Mouse (Mus musculus) embryonic stem cell, embryonic (primary cell): Measurements from ENCODE around the gene Ddx60.

Source experiments
- CTCF ChIA-PET, 4 experiments: fragments of 300-600 bp in 2 of 4; fragments of 350-600 bp in 2 of 4; sonication (Branson Sonifier 250); formaldehyde crosslinking; loops; one replicate each; lab custom pipeline; 2022; ENCODE audit warnings: inconsistent platforms in 2 of 4; lab: Charles Lee
- POLR2A ChIA-PET, 4 experiments: fragments of 300-600 bp in 2 of 4; fragments of 350-600 bp in 2 of 4; sonication (Branson Sonifier 250); formaldehyde crosslinking; loops; one replicate each; lab custom pipeline; 2022; ENCODE audit warnings: antibody characterized with exemption in 4 of 4, inconsistent platforms in 1 of 4; lab: Charles Lee

The Ddx60 gene

DNA sequence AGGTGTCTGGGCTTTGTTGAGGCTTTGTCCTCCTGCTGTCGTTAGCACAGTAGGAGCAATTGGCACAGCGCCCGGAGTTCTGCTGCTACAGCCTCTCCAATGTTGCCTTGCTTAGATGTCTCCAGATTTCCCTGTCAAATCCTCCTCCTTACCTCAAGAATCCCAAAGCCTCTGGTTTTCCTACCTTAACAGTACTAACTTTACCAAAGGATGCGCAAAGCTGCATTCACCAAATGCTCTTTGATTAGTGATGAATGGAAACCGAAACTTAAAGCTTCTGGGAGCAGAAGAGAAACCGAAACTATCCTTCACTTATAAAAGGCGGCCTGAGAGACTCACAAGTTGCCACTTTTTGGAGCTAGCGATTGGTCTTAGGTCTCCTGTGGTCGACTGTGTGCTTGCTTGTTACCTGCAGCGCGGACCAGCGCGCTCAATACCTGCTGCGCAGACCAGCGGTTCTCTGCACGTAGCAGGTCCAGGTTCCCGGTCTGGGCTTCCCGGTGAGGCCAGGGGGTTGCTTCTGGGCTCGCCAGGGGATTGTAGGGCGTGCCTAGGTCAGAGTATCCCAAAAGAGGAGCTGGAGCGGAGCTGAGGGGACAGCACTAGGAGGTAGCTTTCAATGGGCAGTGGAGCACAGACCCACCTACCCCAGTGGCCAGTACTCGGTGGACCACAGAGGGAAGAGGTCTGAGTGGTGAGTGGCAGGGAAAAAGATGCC, at the start of gene Ddx60:
Ddx60 (plus strand) TSS at position 311 of the 718 bp plus-strand sequence.
- ChIA-PET CTCF (interaction anchor here in 3 of 4 experiments (0.5 to 0.6 kb wide), 3 partner anchors 12 to 167 kb away, joined by 3 to 8 read pairs (median 3); no protein-coding TSS in a partner anchor), POLR2A (interaction anchor here in 1 of 4 experiments (0.6 kb wide), 1 partner anchor 96 kb away, joined by 3 read pairs; no protein-coding TSS in a partner anchor)

DNA sequence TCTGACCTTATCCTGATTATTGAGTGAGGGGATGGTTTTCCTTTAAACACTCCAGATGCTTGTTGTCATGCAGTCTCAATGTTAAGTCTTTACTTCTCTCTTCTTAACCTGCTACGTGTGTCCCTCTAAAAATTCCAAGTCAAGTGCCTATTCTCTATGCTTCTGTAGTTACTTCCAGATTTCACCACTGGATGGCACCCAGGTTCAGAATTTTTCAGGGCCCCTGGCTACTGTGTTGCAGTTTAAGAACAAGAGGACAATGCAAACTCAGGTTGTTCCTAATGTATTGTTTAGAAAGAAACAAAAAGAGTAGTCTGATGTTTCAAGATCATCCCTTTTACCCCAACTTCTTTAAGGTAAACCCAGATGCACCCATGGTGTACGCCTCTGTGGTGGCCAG, 33.8 kb upstream of the Ddx60 start:
- POLR2A ChIA-PET = no interaction called here
- CTCF ChIA-PET = interaction anchor here in 1 of 4 experiments (0.6 to 1.3 kb wide), 2 partner anchors 153 kb away, joined by 4 to 5 read pairs; no protein-coding TSS in a partner anchor

DNA sequence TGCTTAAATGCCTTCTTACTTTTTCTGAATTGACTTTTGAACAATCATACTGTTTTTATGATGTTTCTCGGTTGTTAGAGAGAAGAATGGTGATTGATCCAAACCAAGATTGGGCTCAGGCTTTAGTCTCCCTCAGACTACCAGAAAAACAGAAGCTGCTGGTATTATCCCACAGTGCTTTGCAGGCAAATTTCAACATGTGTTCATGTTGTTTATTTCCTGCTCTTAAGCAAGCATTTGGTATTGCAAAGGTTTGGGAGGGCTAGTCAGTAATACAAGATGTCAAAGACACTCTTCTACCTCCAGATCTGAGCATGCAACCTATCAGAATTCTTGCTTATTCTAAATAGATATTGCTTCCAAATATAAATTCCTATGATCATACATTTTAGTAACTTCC, 31.1 kb upstream of the Ddx60 start:
- ChIA-PET POLR2A (no interaction called here), CTCF (no interaction called here)

DNA sequence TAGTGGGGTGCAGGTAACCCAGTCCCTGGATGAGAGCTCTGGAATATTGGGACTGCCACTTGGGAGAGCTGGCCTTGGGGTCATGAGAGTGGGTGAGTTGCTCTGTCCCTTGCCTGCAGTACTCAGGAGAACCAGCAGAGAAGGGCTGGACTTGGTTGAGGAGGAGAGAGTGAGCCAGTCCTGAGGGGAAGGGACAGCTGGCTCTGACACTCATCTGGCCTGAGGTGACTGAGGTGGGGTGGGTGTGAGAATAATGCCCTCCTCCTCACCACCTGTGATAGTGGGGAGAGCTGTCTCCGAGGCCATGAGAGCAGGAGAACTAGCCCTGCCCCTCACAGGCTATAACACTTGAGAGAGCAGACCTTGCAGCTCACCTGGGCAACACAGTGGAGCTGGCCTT, 30.5 kb upstream of the Ddx60 start:
- POLR2A ChIA-PET = no interaction called here

DNA sequence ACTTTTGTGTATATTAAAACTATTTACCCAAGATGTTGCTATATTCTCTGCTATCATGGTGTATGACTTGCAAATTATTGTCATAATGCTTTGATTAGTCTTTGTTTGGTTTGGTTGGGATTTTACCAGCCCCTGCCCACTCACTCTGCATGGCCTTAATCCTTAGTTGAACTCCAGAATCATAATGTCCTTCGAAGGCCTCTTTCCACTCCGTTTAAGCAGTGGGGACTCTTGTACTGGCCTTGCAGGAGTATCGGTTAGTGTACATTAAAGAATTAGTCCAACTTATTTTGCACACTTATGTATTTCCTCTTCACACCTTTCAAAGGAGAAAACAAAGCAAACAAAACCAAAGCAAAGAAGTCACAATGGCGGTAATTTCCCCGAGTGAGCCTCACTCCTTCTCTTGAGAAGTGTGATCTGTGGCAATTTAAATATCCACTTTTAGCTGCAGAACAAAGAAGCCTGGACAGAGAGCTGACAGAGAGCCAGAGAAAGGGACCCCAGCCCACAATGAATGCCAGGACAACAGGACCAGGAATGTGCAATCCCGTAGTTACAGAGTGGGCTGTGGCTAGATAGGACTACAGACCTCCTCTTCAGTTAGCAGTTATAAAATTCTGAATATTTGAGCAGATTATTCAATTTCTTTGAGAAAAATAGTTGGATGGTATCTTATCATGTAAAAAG, 26.7 kb upstream of the Ddx60 start:
- POLR2A ChIA-PET = no interaction called here
- CTCF ChIA-PET = interaction anchor here in 1 of 4 experiments (0.7 kb wide), 1 partner anchor 724 kb away, joined by 4 read pairs; no protein-coding TSS in a partner anchor

More for the DNA sequence above, 30.5 kb upstream of the Ddx60 start:
- CTCF ChIA-PET = interaction anchor here in 1 of 4 experiments (0.6 kb wide), 1 partner anchor 23 kb away, joined by 3 read pairs; no protein-coding TSS in a partner anchor

DNA sequence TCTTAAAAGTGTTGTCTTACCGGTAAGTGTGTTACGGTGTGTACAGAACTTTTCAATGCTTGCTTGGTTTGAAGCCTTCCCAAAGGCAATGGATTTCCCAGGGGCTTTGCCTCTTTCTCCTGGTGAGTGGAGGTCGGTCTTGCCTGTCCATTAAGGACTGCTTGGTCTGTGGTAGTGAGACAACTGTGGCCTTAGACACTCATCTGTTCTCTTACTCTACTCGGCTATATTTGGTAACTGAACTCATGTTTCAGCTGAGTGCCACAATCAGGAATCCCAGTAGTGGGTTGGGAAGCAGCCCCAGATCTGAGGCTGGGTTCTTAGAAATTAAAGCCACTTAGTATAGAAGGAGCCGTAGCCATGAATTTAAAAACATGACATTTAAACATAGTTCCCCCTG, 25.4 kb upstream of the Ddx60 start, which contains the start of gene Palld:
Palld (minus strand) TSS at position 170 of the 400 bp plus-strand sequence.
- POLR2A ChIA-PET = no interaction called here
- CTCF ChIA-PET = no interaction called here

DNA sequence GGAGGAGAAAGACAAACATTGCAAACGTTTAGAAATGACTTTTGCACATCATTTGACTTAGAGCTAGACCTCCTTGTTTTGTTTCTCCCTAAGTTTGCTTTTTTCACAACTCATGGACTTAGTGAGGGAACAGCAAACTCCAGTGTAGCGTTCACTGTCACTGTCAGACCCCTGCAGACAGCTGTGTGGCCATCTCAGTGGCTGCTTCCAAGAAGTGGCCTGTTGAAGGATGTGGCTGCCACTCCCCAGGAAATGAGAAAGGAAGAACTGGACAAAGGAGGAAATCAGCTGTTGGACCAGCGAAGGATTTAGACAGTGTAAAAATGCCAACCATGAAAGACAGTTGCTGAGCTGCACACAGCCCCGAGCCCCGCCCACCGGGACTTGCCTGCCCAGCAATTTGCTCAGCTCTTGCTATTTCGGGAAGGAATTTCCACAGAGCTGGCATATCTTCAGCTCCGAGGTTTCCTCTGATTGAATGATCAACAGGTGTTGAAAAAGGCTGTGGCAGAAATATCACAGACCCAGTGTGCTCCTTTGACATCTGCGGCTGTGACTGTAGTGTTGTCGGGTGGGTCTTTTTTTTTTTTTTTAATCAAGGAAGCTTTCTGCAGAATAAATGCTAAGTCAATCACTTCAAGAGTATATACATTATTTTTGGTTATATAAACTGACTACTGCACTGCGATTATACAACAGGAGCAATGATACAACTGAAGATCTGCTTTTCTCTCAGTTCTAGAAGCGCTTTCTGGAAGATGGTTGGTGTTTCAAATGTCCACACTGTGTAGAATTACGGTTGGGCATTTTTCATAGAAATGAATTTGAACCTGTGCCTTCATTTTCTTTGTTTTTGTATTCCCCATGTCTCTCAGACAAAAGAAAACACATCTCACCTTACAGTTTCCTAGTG, 19.3 kb upstream of the Ddx60 start:
- ChIA-PET POLR2A (interaction anchor here in 2 of 4 experiments (0.7 to 0.8 kb wide), 2 partner anchors 18 to 349 kb away, joined by 4 read pairs; no protein-coding TSS in a partner anchor), CTCF (interaction anchor here in 3 of 4 experiments (0.5 to 1.5 kb wide), 4 partner anchors 138 to 1442 kb away, joined by 3 to 5 read pairs (median 4); no protein-coding TSS in a partner anchor)

DNA sequence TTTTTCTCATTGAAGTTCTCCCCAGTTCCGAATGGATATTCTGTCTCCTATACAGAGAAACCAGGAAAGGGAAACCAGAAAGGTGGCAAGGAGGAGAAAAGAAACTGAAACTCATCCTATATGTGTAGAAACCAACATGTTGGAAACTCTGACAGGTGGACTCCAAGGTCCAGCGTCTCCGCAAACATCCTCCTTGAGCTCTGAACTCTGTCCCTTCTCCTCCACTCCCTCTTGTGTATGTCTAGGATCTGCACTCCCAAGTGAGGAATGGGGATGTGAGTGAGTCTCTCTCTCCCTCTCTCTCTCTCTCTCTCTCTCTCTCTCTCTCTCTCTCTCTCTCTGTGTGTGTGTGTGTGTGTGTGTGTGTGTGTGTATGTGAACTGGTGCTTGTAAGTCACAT, 18.6 kb upstream of the Ddx60 start:
- CTCF ChIA-PET = interaction anchor here in 2 of 4 experiments (0.8 to 1.5 kb wide), 2 partner anchors 137 to 222 kb away, joined by 3 to 4 read pairs; no protein-coding TSS in a partner anchor
- POLR2A ChIA-PET = no interaction called here

DNA sequence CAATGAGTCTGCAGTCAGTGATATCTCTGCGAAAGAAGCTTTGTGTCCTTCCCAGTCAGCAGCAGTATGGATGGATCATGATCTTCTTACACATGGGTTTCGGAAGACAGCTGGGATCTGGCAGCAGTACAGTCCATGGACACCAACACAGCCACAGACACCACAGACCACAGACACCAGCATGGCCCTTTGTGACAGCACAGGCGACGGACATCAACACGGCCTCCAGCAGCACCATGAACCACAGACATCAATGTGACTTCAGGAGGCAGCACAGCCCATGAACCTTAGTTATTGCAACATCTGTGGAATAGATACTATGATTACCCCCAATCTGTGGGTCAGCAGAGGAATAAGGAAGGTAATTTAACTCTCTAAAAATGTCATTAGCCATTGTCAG, 15.1 kb upstream of the Ddx60 start:
- CTCF ChIA-PET = interaction anchor here in 1 of 4 experiments (0.5 kb wide), 1 partner anchor 135 kb away, joined by 3 read pairs; no protein-coding TSS in a partner anchor
- POLR2A ChIA-PET = interaction anchor here in 1 of 4 experiments (0.8 kb wide), 1 partner anchor 13 kb away, joined by 3 read pairs; no protein-coding TSS in a partner anchor

DNA sequence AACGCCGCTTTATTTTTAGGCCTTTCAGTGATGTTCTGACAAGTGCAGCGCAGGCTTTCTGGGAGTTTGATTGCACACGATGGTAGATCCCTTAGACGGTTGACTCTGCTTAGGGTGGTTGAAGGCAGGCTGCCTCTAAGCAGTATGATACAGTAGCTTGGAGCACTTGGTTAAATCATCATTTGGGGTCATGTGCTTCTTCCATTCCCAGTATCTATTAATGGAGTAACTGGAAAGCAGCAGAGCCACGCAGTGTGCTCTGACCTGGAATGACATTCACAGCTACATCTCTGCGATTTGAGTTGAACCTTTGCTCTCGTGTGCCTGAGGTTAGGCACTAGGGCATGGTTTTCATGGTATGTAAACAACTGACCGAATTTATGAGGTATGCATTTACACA, 13.9 kb upstream of the Ddx60 start:
- CTCF ChIA-PET = no interaction called here

DNA sequence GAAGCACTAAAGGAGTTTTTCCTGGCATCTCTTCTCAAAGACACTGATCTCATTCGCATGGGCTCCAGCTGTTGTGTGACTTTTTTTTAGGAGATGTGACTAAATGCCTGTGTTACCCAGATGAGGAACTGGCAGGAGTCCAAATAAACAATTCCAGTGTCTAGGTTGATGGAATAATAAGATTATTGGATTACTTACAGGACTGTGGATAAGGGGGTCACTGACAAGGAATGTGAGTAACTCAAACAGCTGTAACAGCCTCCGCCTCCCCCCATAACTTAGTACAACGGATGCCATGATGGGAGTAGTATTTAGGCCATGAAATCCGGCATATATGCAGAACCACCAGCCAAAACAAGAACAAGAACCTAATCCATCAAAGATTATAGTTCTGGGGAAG, 10.6 kb upstream of the Ddx60 start:
- ChIA-PET POLR2A (no interaction called here), CTCF (no interaction called here)

More for the DNA sequence above, 13.9 kb upstream of the Ddx60 start:
- POLR2A ChIA-PET = interaction anchor here in 1 of 4 experiments (0.6 kb wide), 1 partner anchor 628 kb away, joined by 4 read pairs; no protein-coding TSS in a partner anchor

DNA sequence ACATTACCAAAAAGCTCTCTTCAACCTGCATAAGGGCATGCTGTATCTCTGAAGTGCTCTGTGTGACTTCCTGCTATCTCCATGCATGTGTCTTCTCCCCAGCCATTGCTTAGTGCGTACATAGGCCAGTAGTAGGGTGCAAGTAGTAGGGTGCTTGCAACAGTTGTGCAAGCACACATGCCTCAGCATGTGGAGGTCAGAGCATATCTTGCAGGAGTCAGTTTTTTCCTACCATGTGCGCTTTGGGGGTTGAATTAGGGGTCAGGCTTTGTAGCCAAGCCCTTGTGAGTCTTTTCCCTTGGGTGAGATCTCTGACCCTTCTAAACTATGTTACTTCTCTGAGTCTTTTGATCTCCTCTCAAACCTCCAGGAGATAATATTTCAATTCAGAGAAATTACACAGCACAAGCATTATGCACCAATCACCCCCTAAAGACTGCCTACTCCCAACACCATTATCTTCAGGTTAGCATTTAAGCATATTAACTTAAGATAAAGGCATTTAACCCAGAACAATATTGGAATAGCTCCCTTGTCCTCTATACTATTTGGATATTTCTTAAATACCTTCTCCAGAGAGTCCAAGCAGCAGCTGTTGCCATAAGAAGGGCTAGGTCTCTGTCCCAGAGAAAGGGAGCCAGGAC, 8.6 kb upstream of the Ddx60 start:
- CTCF ChIA-PET = no interaction called here
- POLR2A ChIA-PET = no interaction called here

DNA sequence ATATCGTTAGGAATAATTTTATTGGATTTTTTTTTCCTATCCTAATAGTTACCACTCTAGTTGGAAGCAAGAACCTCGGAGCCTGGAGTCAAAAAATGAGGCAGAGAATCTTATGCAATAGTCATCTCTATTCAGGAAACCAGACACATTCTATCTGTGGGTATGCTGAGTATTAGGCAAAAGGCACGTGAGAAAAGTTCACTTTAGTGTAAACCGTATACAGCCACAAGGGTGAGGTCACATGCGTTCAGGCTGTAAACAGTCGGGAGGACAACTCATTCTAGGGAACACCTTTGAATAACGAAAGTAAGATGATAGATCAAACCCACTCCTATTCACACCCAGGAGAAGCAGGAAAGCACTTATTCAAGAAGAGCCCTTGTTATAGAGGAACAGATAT, 7.5 kb upstream of the Ddx60 start:
- CTCF ChIA-PET = no interaction called here
- POLR2A ChIA-PET = no interaction called here

DNA sequence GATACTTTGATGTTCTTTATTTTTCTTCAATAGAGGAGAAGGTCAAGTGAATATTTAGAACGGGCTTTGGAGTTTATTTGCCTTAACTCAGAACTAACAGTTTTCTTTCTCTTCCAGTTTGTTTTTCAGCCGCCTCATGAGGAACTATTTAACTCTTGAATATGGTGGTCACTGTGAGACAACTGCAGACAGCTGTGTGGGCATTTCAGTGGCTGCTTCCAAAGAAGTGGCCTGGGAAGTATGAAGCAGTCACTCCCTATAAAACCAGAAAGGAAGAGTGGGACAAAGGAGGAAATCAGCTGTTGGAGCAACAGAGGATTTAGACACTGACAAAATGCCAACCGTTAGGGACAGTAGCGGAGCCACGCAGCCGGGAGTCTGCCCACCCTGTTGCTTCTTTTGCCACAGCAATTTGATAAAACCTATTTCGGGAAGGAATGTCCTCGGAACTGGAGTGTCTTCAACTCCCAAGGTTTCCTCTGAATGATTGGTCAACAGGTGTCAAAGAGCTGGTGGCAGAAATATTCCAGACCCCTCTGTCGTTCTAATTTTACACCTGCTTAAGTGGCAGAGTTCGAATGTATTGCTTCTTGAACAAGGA, 6.3 kb upstream of the Ddx60 start:
- ChIA-PET POLR2A (no interaction called here), CTCF (interaction anchor here in 1 of 4 experiments (0.6 kb wide), 1 partner anchor 1661 kb away, joined by 3 read pairs; no protein-coding TSS in a partner anchor)

DNA sequence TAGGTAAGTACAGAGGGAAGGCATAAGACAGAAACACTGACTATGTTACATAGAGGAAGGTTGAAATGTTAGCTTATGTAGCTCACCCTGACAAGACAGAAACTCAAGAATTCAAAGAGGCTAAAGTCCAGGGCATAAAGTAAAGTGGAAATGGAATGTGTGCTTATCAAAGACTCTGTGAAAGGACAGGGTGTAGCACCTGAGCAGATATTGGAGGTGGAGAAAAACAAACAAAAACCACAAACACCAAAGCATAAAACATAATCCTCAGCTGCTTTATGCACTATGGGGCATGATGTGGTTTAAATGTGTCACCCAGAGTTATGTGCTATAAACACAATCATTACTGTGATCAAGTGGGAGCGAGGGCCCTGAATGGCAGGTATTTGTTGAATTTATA, 3.4 kb upstream of the Ddx60 start:
- CTCF ChIA-PET = no interaction called here
- POLR2A ChIA-PET = no interaction called here

DNA sequence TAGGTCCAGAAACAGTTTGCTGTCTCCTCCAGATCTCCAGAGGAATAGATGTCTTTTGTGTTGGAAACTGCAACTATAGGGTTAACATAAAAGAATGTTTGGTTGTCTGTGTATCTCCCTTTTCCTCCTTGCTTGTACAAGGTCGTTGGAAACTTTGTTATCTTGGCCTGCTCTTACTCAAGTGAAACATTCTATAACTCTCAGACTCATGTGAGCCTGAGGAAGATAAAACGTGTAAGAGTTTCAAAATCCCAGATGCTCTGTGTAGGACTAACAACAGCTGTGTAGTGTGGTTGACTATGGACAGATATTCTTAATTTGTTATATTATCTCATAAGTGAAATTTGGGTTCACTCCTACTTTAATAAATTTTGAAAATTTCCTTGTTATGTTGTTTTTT, 5.4 kb downstream of the Ddx60 start:
- ChIA-PET CTCF (no interaction called here), POLR2A (no interaction called here)

DNA sequence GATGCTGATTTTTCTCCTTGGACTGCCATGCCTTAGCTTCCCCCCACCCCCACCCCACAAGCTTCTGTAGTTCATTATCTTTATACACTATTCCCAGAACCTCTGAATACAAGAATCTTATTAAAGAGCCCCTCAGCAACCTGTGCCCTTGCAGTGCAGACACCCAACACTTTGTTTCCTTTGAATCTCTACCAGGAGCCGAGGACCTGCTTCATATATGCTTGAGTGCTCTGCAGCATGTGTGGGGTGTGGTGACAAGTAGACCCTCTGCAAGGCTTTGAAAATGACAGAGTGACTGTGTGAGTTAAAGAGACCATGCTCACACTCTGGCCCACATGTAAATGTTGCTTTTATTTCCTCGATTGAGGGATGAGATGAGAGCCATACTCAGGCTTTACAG, 9.7 kb downstream of the Ddx60 start:
- POLR2A ChIA-PET = no interaction called here
- CTCF ChIA-PET = no interaction called here
